Mouse (Mus musculus): ENCODE measurements at regions not wholly inside any gene's neighbourhood (a gene's known extent, or its start where the extent isn't known, plus 50 kb on each side); places are given as distances from the start of the nearest gene placed in this dataset.
A peak's percentile ranks its signal among the peaks of the same experiment; 100 is the strongest.

- TF ChIP-seq CTCF (IDR thresholded peaks at IDR 0.05; ENCODE audit: extremely low read depth, insufficient read depth, low read length) (no peak), POLR2A (IDR thresholded peaks at IDR 0.05; ENCODE audit: extremely low read depth, insufficient read depth, low read length) (no peak)
- Histone ChIP-seq H3K4me3 (ENCODE audit: insufficient read depth, low read length) (no peak overlapping the region), H3K4me1 (ENCODE audit: control insufficient read depth, insufficient read depth, low read length) (no peaks in the 10 kb centered on the region), H3K27ac (ENCODE audit: insufficient read depth, low read length) (no peak overlapping the region)
These were observed 60.3 kb downstream of the 4930544G11Rik start for GRCm38 (mm10) chr6:66012675-66013074.

DNA sequence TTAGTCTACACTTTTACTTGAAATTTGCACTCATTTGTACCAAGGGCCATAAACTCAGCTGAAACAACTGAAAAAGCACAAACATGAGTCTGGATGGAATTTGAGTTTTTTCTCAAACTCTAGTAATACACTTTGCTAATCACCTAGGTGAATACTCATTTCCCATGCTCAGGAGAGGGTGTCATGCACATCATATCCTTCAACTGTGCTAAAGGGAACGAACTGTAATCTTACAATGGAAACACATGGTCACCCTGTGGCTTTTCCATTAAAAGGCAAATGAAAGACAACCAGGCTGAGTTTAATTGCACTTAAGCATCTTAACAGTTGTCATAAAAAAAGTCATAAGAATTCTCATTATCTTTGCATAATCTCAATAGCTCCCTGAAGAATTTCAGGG lies 71.1 kb downstream of the 4930544G11Rik start:
- Histone ChIP-seq H3K4me3 (ENCODE audit: insufficient read depth, low read length) (no peak overlapping the region), H3K4me1 (ENCODE audit: control insufficient read depth, insufficient read depth, low read length) (no peaks in the 10 kb centered on the region), H3K27ac (ENCODE audit: insufficient read depth, low read length) (no peak overlapping the region)
- no peak for TF ChIP-seq CTCF (IDR thresholded peaks at IDR 0.05; ENCODE audit: extremely low read depth, insufficient read depth, low read length)
- no peak for TF ChIP-seq POLR2A (IDR thresholded peaks at IDR 0.05; ENCODE audit: extremely low read depth, insufficient read depth, low read length)

GRCm38 (mm10) chr6:66036789-66037188 lies 84.4 kb downstream of the 4930544G11Rik start:
- Histone ChIP-seq H3K27ac (ENCODE audit: insufficient read depth, low read length) (no peak overlapping the region), H3K4me3 (ENCODE audit: insufficient read depth, low read length) (no peak overlapping the region), H3K4me1 (ENCODE audit: control insufficient read depth, insufficient read depth, low read length) (no peaks in the 10 kb centered on the region)
- no peak for TF ChIP-seq CTCF (IDR thresholded peaks at IDR 0.05; ENCODE audit: extremely low read depth, insufficient read depth, low read length)
- no peak for TF ChIP-seq POLR2A (IDR thresholded peaks at IDR 0.05; ENCODE audit: extremely low read depth, insufficient read depth, low read length)

GRCm38 (mm10) chr6:66051852-66052251 lies 99.4 kb downstream of the 4930544G11Rik start:
- no peaks in the 10 kb centered on the region for H3K4me1 ChIP-seq (ENCODE audit: control insufficient read depth, insufficient read depth, low read length)
- TF ChIP-seq POLR2A (IDR thresholded peaks at IDR 0.05; ENCODE audit: extremely low read depth, insufficient read depth, low read length) (no peak), CTCF (IDR thresholded peaks at IDR 0.05; ENCODE audit: extremely low read depth, insufficient read depth, low read length) (no peak)
- H3K4me3 ChIP-seq (ENCODE audit: insufficient read depth, low read length): no peak overlapping the region
- H3K27ac ChIP-seq (ENCODE audit: insufficient read depth, low read length): no peak overlapping the region

DNA sequence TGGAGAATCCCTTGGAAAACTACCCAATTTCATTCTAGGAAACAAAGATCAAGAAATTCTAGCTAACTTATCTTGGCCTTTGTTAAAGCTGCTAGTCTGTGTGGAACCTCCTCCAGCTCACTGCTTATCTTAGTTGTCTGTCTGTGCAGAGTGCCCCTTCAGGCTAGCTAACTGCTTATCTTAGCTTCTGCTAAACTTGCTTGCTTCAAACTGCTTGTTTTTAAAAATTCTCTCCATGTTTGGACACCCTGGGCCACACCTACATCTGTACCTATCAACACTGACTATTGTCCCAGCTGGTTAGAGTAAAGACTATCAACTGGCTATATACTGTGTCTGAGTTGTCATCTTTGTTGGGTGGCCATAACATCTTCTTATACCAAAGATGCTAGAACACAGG lies 100.0 kb downstream of the 4930544G11Rik start:
- no peak overlapping the region for H3K27ac ChIP-seq (ENCODE audit: insufficient read depth, low read length)
- H3K4me3 ChIP-seq (ENCODE audit: insufficient read depth, low read length): no peak overlapping the region
- no peaks in the 10 kb centered on the region for H3K4me1 ChIP-seq (ENCODE audit: control insufficient read depth, insufficient read depth, low read length)
- TF ChIP-seq POLR2A (IDR thresholded peaks at IDR 0.05; ENCODE audit: extremely low read depth, insufficient read depth, low read length): no peak
- no peak for TF ChIP-seq CTCF (IDR thresholded peaks at IDR 0.05; ENCODE audit: extremely low read depth, insufficient read depth, low read length)

- H3K4me3 ChIP-seq (ENCODE audit: insufficient read depth, low read length): no peak overlapping the region
- no peak overlapping the region for H3K27ac ChIP-seq (ENCODE audit: insufficient read depth, low read length)
- H3K4me1 ChIP-seq (ENCODE audit: control insufficient read depth, insufficient read depth, low read length): no peaks in the 10 kb centered on the region
- TF ChIP-seq CTCF (IDR thresholded peaks at IDR 0.05; ENCODE audit: extremely low read depth, insufficient read depth, low read length): no peak
- no peak for TF ChIP-seq POLR2A (IDR thresholded peaks at IDR 0.05; ENCODE audit: extremely low read depth, insufficient read depth, low read length)
These were observed 100.8 kb downstream of the 4930544G11Rik start for GRCm38 (mm10) chr6:66053197-66053596.

- no peak overlapping the region for H3K4me3 ChIP-seq (ENCODE audit: insufficient read depth, low read length)
- TF ChIP-seq POLR2A (IDR thresholded peaks at IDR 0.05; ENCODE audit: extremely low read depth, insufficient read depth, low read length): no peak
- TF ChIP-seq CTCF (IDR thresholded peaks at IDR 0.05; ENCODE audit: extremely low read depth, insufficient read depth, low read length): no peak
These were observed 116.5 kb downstream of the 4930544G11Rik start for GRCm38 (mm10) chr6:66068874-66069273.

GRCm38 (mm10) chr6:66077445-66077844 lies 125.0 kb downstream of the 4930544G11Rik start:
- Histone ChIP-seq H3K27ac (ENCODE audit: insufficient read depth, low read length) (no peak overlapping the region), H3K4me3 (ENCODE audit: insufficient read depth, low read length) (no peak overlapping the region), H3K4me1 (ENCODE audit: control insufficient read depth, insufficient read depth, low read length) (no peaks in the 10 kb centered on the region)
- TF ChIP-seq POLR2A (IDR thresholded peaks at IDR 0.05; ENCODE audit: extremely low read depth, insufficient read depth, low read length) (no peak), CTCF (IDR thresholded peaks at IDR 0.05; ENCODE audit: extremely low read depth, insufficient read depth, low read length) (no peak)

More at GRCm38 (mm10) chr6:66068874-66069273, 116.5 kb downstream of the 4930544G11Rik start:
- Histone ChIP-seq H3K27ac (ENCODE audit: insufficient read depth, low read length) (no peak overlapping the region), H3K4me1 (ENCODE audit: control insufficient read depth, insufficient read depth, low read length) (no peaks in the 10 kb centered on the region)

GRCm38 (mm10) chr6:66078769-66079168 lies 126.4 kb downstream of the 4930544G11Rik start:
- H3K27ac ChIP-seq (ENCODE audit: insufficient read depth, low read length): no peak overlapping the region

DNA sequence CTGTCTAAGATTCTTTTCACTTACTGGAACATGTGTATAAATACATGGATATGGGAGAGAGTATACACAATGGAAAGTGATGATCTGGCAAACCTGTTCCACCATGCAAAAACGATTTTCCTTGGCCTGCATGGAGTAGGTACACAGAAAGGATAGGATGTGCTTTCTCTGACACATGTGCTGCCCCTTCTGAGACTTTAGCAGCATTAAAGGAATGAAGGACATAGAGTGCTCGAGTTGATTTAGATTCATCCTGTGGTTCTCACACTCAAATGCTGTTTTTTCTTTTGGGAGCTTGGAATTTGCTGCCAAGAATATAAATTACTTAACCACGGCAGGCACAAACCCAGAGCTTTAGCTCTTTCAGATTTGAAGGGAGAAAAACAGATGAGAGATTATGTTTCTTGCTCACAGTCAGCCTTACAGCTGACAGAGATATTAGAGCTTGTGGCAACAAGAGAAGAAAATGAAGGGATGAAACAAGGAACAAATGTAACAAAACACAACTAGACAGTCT lies 149.2 kb downstream of the 4930544G11Rik start:
- peaks cover 2% of the 10 kb centered on the region; the same call in 1 of the 2 replicates for H3K4me1 ChIP-seq (ENCODE audit: control insufficient read depth, insufficient read depth, low read length)
- no peak overlapping the region for H3K4me3 ChIP-seq (ENCODE audit: insufficient read depth, low read length)
- H3K27ac ChIP-seq (ENCODE audit: insufficient read depth, low read length): 0 out of 2 replicates have a peak overlapping the region, but pooled peaks have one; percentile 23
- no peak for TF ChIP-seq POLR2A (IDR thresholded peaks at IDR 0.05; ENCODE audit: extremely low read depth, insufficient read depth, low read length)
- TF ChIP-seq CTCF (IDR thresholded peaks at IDR 0.05; ENCODE audit: extremely low read depth, insufficient read depth, low read length): no peak

More at GRCm38 (mm10) chr6:66078769-66079168, 126.4 kb downstream of the 4930544G11Rik start:
- TF ChIP-seq CTCF (IDR thresholded peaks at IDR 0.05; ENCODE audit: extremely low read depth, insufficient read depth, low read length): no peak
- TF ChIP-seq POLR2A (IDR thresholded peaks at IDR 0.05; ENCODE audit: extremely low read depth, insufficient read depth, low read length): no peak
- Histone ChIP-seq H3K4me3 (ENCODE audit: insufficient read depth, low read length) (no peak overlapping the region), H3K4me1 (ENCODE audit: control insufficient read depth, insufficient read depth, low read length) (no peaks in the 10 kb centered on the region)

All from cortical plate, adult 2 months (tissue).